Comparison of ENCODE assay signal across 16 mouse cellular contexts in genomic region chr19:48864151-48864740, GRCm38 (mm10).
"Had no signal": no experiment of that assay in that cellular context is flagged by ENCODE, and none has a peak within 500 bp of the region (broad histone marks: within the 10 kb centered on the region; RNA-seq: fewer than 3 reads in every experiment).

No protein-coding gene starts in this region.

- H3K4me1 ChIP-seq: liver, embryonic 13.5 days; lung, embryonic 15.5 days; megakaryocyte, embryonic 14.5 days; midbrain, embryonic 15.5 days; neural tube, embryonic 12.5 days had no signal

- H3K36me3 ChIP-seq: limb, embryonic 10.5 days; liver, embryonic 13.5 days; lung, embryonic 15.5 days; midbrain, embryonic 15.5 days; neural tube, embryonic 12.5 days had no signal

- H3K27ac ChIP-seq: hindbrain, postnatal 0 days; limb, embryonic 10.5 days; liver, embryonic 13.5 days; lung, embryonic 15.5 days; macrophage; midbrain, embryonic 15.5 days; neural tube, embryonic 12.5 days had no signal

- DNase-seq: liver, embryonic 13.5 days; liver, postnatal 0 days; lung, postnatal 14 days; retina, postnatal 1 day; right cerebral cortex, postnatal 4 days; spleen, adult 18-20 months; thymus, adult 18-20 months; thymus, postnatal 4 days had no signal

- H3K4me2 ChIP-seq: liver, embryonic 13.5 days; lung, embryonic 15.5 days; midbrain, embryonic 11.5 days; midbrain, embryonic 15.5 days; neural tube, embryonic 12.5 days had no signal

- H3K4me3 ChIP-seq: limb, embryonic 10.5 days; liver, embryonic 13.5 days; lung, embryonic 15.5 days; megakaryocyte, embryonic 14.5 days; midbrain, embryonic 15.5 days; neural tube, embryonic 12.5 days had no signal

- H3K9me3 ChIP-seq: limb, embryonic 10.5 days; liver, embryonic 13.5 days; lung, embryonic 15.5 days; midbrain, embryonic 15.5 days; neural tube, embryonic 12.5 days had no signal

- ATAC-seq: hindbrain, postnatal 0 days; liver, postnatal 0 days; midbrain, embryonic 15.5 days had no signal

- H3K9ac ChIP-seq: liver, embryonic 13.5 days; liver, postnatal 0 days; lung, embryonic 15.5 days; midbrain, embryonic 15.5 days; neural tube, embryonic 12.5 days had no signal

- H3K27me3 ChIP-seq: liver, embryonic 13.5 days; lung, embryonic 15.5 days; megakaryocyte, embryonic 14.5 days; midbrain, embryonic 15.5 days; neural tube, embryonic 12.5 days had no signal
